Mouse (Mus musculus) G1E (cell line): ENCODE data around the gene Fam118b. TPM values are rescaled to one million over a fixed set of nuclear protein-coding genes. Genes with fewer than 3 reads are reported as not detected.

ENCODE experiments used
- ATAC-seq: 2 replicates; pipeline ENCODE4 v1.8.0; 2016; ENCODE audit warnings: mild to moderate bottlenecking; ENCODE audit not compliant: insufficient number of reproducible peaks, poor library complexity, low FRiP score, severe bottlenecking; ENCODE audit errors: extremely low read depth
- DNase-seq: peaks from one replicate; pipeline ENCODE4 v3.0.0; 2012; ENCODE audit warnings: low spot score
- H3K27me3 ChIP-seq: 2 replicates; pipeline ENCODE4 v1.6.1; 2012; ENCODE audit warnings: mild to moderate bottlenecking, low read length, inconsistent platforms; ENCODE audit not compliant: insufficient read depth
- H3K36me3 ChIP-seq: replicated peaks from 2 replicates; pipeline ENCODE3; 2012; ENCODE audit warnings: mild to moderate bottlenecking, inconsistent platforms
- H3K4me1 ChIP-seq: 2 replicates; pipeline ENCODE4 v1.6.1; 2012; ENCODE audit warnings: low read depth, low read length, inconsistent platforms, mixed read lengths; ENCODE audit not compliant: insufficient read depth
- H3K4me3 ChIP-seq: 2 replicates; pipeline ENCODE4 v1.5.1; 2012; ENCODE audit warnings: low read depth, mild to moderate bottlenecking, inconsistent platforms, low read length, moderate library complexity, mixed read lengths
- H3K9me3 ChIP-seq: replicated peaks from 2 replicates; pipeline ENCODE4 v1.6.1; 2012; ENCODE audit warnings: inconsistent platforms
- CTCF ChIP-seq: IDR thresholded peaks from 2 replicates; pipeline ENCODE4 v1.5.1; 2012; ENCODE audit warnings: low read depth, low read length, inconsistent platforms, mixed read lengths
- GATA1 ChIP-seq: IDR thresholded peaks from 2 replicates; pipeline ENCODE4 v1.6.1; 2012; ENCODE audit warnings: borderline replicate concordance, low read length, inconsistent platforms, mixed read lengths
- GATA2 ChIP-seq: IDR thresholded peaks from 2 replicates; pipeline ENCODE4 v1.6.1; 2012; ENCODE audit warnings: low read depth, low read length, inconsistent platforms, borderline replicate concordance
- POLR2AphosphoS5 ChIP-seq: IDR thresholded peaks from 2 replicates; pipeline ENCODE4 v1.6.1; 2012; ENCODE audit warnings: low read depth, low read length, inconsistent platforms; ENCODE audit not compliant: insufficient replicate concordance
- TAL1 ChIP-seq: conservative IDR thresholded peaks from 2 replicates; pipeline ENCODE4 v1.6.1; 2012; ENCODE audit warnings: low read depth, low read length, inconsistent platforms, mixed read lengths
- polyA plus RNA-seq: library from polyadenylated mRNA; stranded (reverse); fragments of >175 nt; gene quantifications from 2 replicates; pipeline ENCODE4 v1.2.3, GENCODE M21; 2012
- total RNA-seq, 2 experiments: library from RNA; stranded (forward) in 1 of 2; stranded (reverse) in 1 of 2; fragments of 200-1000 nt in 1 of 2; fragments of >200 nt in 1 of 2; fragmentation: Nextera tagmentation in 1 of 2; gene quantifications; 2 replicates each; pipeline ENCODE4 v1.2.3; 2014 to 2017

Gene Fam118b
- total RNA-seq (2014; fragmentation: Nextera tagmentation) (44.0 and 51.0 TPM in 2 replicates), total RNA-seq (2017) (36.8 and 38.7 TPM in 2 replicates), polyA plus RNA-seq (5.7 and 9.5 TPM in 2 replicates)

DNA sequence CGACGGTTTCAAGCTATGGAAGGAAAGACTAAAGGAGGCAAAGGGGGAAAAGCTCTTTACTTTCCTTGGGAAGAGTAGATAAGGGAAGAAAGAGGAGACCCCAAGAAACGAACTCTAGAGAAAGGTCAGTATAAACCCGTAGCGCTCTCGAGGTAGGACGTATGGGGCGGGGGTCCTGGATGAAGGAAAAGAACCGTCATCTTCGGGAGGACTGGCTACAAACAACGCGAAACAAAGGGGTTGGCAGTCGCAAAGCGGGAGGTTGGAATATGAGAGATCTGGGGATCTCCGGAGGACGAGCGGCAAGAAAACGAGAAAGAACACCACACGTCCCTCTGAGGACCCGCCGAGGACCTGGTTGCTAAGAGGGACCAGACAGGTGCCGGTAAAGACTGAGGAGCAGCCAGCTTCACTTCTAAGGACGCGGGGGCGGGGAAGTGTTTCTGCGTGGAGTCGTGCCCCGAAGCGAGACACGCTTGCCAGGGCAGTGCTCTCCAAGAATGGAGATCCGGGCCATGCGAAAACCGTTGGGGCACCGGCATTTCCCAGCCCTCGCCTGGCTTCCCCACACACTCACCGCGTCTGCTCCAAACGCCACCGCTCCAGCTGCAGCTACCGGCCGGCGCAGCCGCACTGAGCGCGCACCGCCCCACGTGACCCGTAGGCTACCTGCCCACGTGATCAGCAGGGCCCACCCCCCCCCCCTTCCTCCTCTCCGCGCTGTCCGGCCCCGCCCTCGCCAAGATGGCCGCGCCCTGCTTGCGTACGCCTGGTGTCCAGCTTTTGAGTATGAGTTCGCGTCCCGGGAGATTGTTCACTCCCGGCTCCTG lies at the start of gene Fam118b, which contains the start of gene Rpusd4:
Fam118b (minus strand) TSS at position 660 of the 830 bp plus-strand sequence.
Rpusd4 (plus strand) TSS at position 720 of the 830 bp plus-strand sequence.
- DNase-seq (peak; percentile 94), ATAC-seq (peak; percentile 54; the same call in 1 of the 2 replicates)
- no peak for TF ChIP-seq GATA2
- TF ChIP-seq GATA1: no peak
- no peak for TF ChIP-seq CTCF
- no peak for TF ChIP-seq POLR2AphosphoS5
- TF ChIP-seq TAL1: no peak
- Histone ChIP-seq H3K36me3 (peaks cover 40% of the 10 kb centered on the region), H3K27me3 (no peaks in the 10 kb centered on the region), H3K9me3 (no peaks in the 10 kb centered on the region), H3K4me3 (peak within 1 kb of the TSS; percentile 89), H3K4me1 (peaks cover 61% of the 10 kb centered on the region)

DNA sequence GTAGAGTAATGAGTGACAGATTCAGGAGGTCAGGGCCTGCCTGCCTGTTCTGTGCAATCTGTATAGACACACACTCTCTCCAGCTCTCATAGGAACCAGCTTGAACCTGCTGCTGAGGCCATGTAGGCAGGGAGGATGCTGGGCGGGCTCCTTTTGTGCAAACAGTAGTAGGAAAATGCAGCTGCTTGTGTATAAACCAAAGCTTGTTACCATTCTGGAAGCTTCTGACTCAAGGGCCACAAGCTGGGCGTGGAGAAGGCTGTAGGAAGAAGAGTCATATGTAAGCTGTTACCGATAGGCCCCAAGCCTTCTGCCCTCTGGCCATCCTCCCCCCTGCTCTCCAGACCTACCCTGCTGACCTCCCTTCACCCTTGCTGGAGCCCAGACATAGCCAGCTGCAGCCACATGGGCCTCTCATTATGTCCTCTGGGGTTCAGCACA lies 49.2 kb upstream of the Fam118b start:
- DNase-seq: no peak
- Histone ChIP-seq H3K9me3 (no peaks in the 10 kb centered on the region), H3K27me3 (peaks cover 8% of the 10 kb centered on the region), H3K36me3 (no peaks in the 10 kb centered on the region), H3K4me1 (no peaks in the 10 kb centered on the region), H3K4me3 (no peak overlapping the region)
- ATAC-seq: no peak
- TF ChIP-seq TAL1 (no peak), GATA2 (no peak), POLR2AphosphoS5 (no peak), CTCF (no peak), GATA1 (no peak)

GRCm38 (mm10) chr9:35314254-35314653 lies 46.6 kb upstream of the Fam118b start:
- TF ChIP-seq TAL1 (no peak), GATA1 (no peak), CTCF (no peak), GATA2 (no peak), POLR2AphosphoS5 (no peak)
- ATAC-seq (no peak), DNase-seq (no peak)
- Histone ChIP-seq H3K36me3 (no peaks in the 10 kb centered on the region), H3K9me3 (no peaks in the 10 kb centered on the region), H3K4me1 (no peaks in the 10 kb centered on the region), H3K27me3 (peaks cover 8% of the 10 kb centered on the region), H3K4me3 (no peak overlapping the region)

DNA sequence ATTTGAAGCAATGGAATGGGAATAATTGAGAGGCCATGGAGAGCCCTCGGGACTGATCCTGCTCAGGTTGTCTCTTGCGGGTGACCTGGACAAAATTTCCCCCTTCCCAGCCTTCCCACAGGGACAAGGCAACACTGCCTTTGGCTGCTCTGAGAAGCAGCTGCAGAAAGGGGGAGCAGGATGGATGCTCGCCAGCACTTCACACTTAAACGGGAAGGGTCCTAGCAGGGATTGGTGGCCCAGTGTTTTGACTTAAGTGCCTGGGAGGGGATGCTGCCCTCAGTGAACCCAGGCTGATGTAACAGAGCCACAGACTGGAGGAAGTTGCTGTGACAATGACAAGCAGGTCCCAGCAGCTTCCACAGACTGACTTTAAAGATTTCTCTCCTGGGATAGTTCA lies 46.0 kb upstream of the Fam118b start:
- H3K4me3 ChIP-seq: no peak overlapping the region
- DNase-seq (no peak), ATAC-seq (no peak)
- H3K9me3 ChIP-seq: no peaks in the 10 kb centered on the region
- H3K36me3 ChIP-seq: no peaks in the 10 kb centered on the region
- peaks cover 8% of the 10 kb centered on the region for H3K27me3 ChIP-seq
- H3K4me1 ChIP-seq: no peaks in the 10 kb centered on the region
- TF ChIP-seq CTCF: no peak
- TF ChIP-seq POLR2AphosphoS5: no peak
- TF ChIP-seq GATA2: no peak
- TF ChIP-seq GATA1: no peak
- TF ChIP-seq TAL1: no peak

DNA sequence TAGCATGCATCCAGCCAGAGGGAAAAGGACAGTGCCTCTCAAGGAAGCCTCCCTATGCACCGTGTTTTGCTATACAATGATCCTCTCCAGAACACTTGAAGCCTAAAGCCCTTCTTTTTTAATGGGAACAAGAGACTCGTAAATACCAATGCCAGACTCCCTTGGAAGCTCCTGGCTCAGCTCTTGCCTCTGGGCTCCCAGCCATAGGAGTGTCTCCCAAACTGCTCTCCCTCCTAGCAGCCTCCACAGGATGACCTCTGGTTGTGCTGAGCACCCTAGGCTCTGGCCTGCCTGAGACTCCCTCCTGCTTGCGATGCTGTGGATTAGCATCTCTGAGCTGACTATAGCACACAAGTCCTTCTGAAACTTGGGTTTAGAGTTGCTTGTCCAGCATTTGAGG lies 44.9 kb upstream of the Fam118b start:
- H3K4me3 ChIP-seq: no peak overlapping the region
- H3K4me1 ChIP-seq: no peaks in the 10 kb centered on the region
- H3K36me3 ChIP-seq: no peaks in the 10 kb centered on the region
- H3K9me3 ChIP-seq: no peaks in the 10 kb centered on the region
- ATAC-seq (no peak), DNase-seq (no peak)
- peaks cover 9% of the 10 kb centered on the region for H3K27me3 ChIP-seq
- no peak for TF ChIP-seq CTCF
- no peak for TF ChIP-seq TAL1
- TF ChIP-seq GATA1: no peak
- TF ChIP-seq POLR2AphosphoS5: no peak
- TF ChIP-seq GATA2: no peak

GRCm38 (mm10) chr9:35310377-35310776 lies 42.8 kb upstream of the Fam118b start:
- ATAC-seq (no peak), DNase-seq (no peak)
- Histone ChIP-seq H3K27me3 (peaks cover 6% of the 10 kb centered on the region), H3K9me3 (no peaks in the 10 kb centered on the region), H3K36me3 (no peaks in the 10 kb centered on the region), H3K4me1 (no peaks in the 10 kb centered on the region), H3K4me3 (no peak overlapping the region)
- TF ChIP-seq GATA2 (no peak), GATA1 (no peak), CTCF (no peak), POLR2AphosphoS5 (no peak), TAL1 (no peak)
